Mouse (Mus musculus): Measurements from ENCODE around the gene Lrrc8c. TPM values are rescaled to one million over a fixed set of nuclear protein-coding genes. Genes with fewer than 3 reads are reported as not detected.

Gene Lrrc8c
- polyA plus RNA-seq, 1 experiment from 2014 or later = 12.8 TPM

DNA sequence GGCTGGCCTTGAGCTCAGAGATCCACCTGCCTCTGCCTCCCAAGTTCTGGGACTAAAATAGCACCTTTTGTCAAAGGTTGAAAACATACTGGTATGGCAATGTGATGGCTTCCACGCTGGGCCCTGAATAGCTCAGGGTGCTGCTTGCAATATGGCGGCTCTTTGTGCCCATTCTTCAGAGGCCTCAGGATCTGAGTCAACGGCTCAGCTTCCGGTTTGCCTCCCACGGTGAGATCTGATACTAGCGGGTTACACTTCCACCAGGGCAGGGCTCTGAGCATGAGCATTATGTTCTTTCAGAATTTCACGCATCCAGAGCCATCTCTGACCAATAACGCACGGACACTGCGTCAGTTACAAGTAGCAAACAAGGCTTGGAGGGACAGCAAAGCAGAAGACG, 120.2 kb downstream of the Lrrc8c start:
- no peak overlapping the region for H3K4me2 ChIP-seq
- no peak overlapping the region for H3K4me3 ChIP-seq (ENCODE audit: low read depth, low read length)
- ATAC-seq (ENCODE audit: low FRiP score) (no peak), DNase-seq (ENCODE audit: low spot score, missing footprints) (no peak)
- H3K36me3 ChIP-seq (ENCODE audit: control insufficient read depth, insufficient read depth, low read length) = no peaks in the 10 kb centered on the region
- no peak overlapping the region for H3K9ac ChIP-seq (ENCODE audit: low read length)
- H3K4me1 ChIP-seq (ENCODE audit: control insufficient read depth, insufficient read depth, low read length) = no peaks in the 10 kb centered on the region
- no peaks in the 10 kb centered on the region for H3K9me3 ChIP-seq (ENCODE audit: control insufficient read depth, low read length)
- H3K27ac ChIP-seq (ENCODE audit: low read depth, low read length) = no peak overlapping the region
- no peaks in the 10 kb centered on the region for H3K27me3 ChIP-seq (ENCODE audit: control insufficient read depth, insufficient read depth, low read length)
- 93% methylated on average over 11 of the region's 11 CpGs for WGBS

DNA sequence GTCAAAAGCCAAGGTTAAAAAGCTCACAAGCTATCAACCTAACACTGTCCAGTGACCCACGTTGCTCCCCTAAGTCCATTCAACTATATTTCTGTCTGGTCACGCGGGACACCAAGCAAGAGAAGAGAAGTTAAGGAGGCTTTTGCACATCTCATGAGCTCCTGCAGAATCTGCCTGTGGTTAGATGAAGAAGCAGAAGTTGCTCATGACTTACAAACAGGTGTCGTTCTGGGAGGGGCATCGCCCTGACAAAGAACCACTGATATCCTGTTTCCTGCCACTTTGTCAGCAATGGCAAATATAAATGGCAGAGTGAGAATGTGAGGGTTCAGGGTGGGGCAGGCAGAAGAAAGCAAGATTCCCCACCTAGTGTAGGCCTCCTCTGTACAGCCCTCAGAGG, 123.3 kb downstream of the Lrrc8c start:
- no peak overlapping the region for H3K4me3 ChIP-seq (ENCODE audit: low read depth, low read length)
- H3K4me1 ChIP-seq (ENCODE audit: control insufficient read depth, insufficient read depth, low read length) = no peaks in the 10 kb centered on the region
- 87% methylated on average over 5 of the region's 5 CpGs for WGBS
- H3K36me3 ChIP-seq (ENCODE audit: control insufficient read depth, insufficient read depth, low read length) = no peaks in the 10 kb centered on the region
- no peak overlapping the region for H3K9ac ChIP-seq (ENCODE audit: low read length)
- no peak overlapping the region for H3K27ac ChIP-seq (ENCODE audit: low read depth, low read length)
- ATAC-seq (ENCODE audit: low FRiP score) = no peak
- H3K27me3 ChIP-seq (ENCODE audit: control insufficient read depth, insufficient read depth, low read length) = no peaks in the 10 kb centered on the region
- no peaks in the 10 kb centered on the region for H3K9me3 ChIP-seq (ENCODE audit: control insufficient read depth, low read length)
- no peak overlapping the region for H3K4me2 ChIP-seq
- DNase-seq (ENCODE audit: low spot score, missing footprints) = no peak

DNA sequence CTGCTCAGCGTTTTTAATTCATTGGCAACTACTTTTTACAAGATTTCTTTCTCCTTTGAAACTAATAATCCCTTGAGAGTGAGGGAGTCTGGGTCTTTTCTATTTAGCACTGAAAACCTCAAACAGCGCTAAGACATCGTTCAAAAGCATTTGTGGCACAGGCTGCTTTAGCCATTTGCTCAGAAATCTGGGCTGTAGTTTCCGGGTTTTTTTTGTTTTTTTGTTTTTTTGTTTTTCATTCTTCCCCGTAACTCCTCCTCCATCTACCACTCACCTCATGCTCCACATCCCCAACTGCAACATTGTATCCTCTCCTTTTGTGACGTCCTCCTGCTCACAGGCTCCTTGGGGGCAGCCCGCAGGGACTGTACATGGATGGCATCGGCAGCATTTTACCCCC, 124.1 kb downstream of the Lrrc8c start:
- DNase-seq (ENCODE audit: low spot score, missing footprints) (no peak), ATAC-seq (ENCODE audit: low FRiP score) (no peak)
- H3K36me3 ChIP-seq (ENCODE audit: control insufficient read depth, insufficient read depth, low read length) = no peaks in the 10 kb centered on the region
- H3K4me2 ChIP-seq = no peak overlapping the region
- no peak overlapping the region for H3K4me3 ChIP-seq (ENCODE audit: low read depth, low read length)
- 80% methylated on average over 8 of the region's 8 CpGs for WGBS
- H3K27me3 ChIP-seq (ENCODE audit: control insufficient read depth, insufficient read depth, low read length) = no peaks in the 10 kb centered on the region
- H3K27ac ChIP-seq (ENCODE audit: low read depth, low read length) = no peak overlapping the region
- H3K4me1 ChIP-seq (ENCODE audit: control insufficient read depth, insufficient read depth, low read length) = no peaks in the 10 kb centered on the region
- no peak overlapping the region for H3K9ac ChIP-seq (ENCODE audit: low read length)
- no peaks in the 10 kb centered on the region for H3K9me3 ChIP-seq (ENCODE audit: control insufficient read depth, low read length)

DNA sequence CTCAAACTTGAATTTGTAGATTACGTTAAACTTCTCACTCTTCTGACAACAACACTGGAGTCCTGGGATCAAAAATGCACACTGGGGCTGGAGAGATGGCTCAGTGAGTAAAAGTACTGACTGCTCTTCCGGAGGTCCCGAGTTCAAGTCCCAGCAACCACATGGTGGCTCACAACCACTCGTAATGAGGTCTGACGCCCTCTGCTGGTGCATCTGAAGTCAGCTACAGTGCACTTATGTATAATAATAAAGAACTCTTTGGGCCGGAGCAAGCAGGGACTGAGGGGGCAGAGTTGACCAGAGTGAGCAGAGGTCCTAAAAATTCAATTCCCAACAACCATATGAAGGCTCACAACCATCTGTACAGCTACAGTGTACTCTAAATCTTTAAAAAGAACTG, 125.0 kb downstream of the Lrrc8c start:
- H3K9me3 ChIP-seq (ENCODE audit: control insufficient read depth, low read length) = no peaks in the 10 kb centered on the region
- no peak overlapping the region for H3K9ac ChIP-seq (ENCODE audit: low read length)
- no peak for DNase-seq (ENCODE audit: low spot score, missing footprints)
- H3K4me1 ChIP-seq (ENCODE audit: control insufficient read depth, insufficient read depth, low read length) = no peaks in the 10 kb centered on the region
- no peak for ATAC-seq (ENCODE audit: low FRiP score)
- no peaks in the 10 kb centered on the region for H3K36me3 ChIP-seq (ENCODE audit: control insufficient read depth, insufficient read depth, low read length)
- H3K27ac ChIP-seq (ENCODE audit: low read depth, low read length) = no peak overlapping the region
- 87% methylated on average over 6 of the region's 6 CpGs for WGBS
- H3K27me3 ChIP-seq (ENCODE audit: control insufficient read depth, insufficient read depth, low read length) = no peaks in the 10 kb centered on the region
- H3K4me2 ChIP-seq = no peak overlapping the region
- H3K4me3 ChIP-seq (ENCODE audit: low read depth, low read length) = no peak overlapping the region

DNA sequence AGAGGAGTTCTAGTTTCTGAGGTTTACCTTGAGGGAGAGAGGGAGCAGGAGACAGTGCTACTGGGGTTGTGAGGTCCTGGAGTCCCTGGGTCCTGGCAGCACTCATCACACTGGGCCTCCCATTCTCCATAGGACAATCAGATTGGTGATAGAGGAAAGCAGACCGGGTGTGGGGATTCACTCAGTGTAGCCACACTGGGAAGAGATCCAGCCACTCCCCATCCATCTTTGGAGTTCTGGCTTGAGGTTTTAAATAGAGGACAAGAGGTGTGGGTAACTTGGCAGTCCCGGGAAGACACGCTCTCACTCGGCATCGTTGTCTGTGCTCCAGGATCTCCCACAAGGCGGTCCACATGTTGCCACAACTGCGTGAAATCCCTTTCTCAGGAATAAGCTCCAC, 127.9 kb downstream of the Lrrc8c start:
- Histone ChIP-seq H3K4me1 (ENCODE audit: control insufficient read depth, insufficient read depth, low read length) (no peaks in the 10 kb centered on the region), H3K9me3 (ENCODE audit: control insufficient read depth, low read length) (no peaks in the 10 kb centered on the region), H3K27me3 (ENCODE audit: control insufficient read depth, insufficient read depth, low read length) (no peaks in the 10 kb centered on the region), H3K4me2 (no peak overlapping the region), H3K4me3 (ENCODE audit: low read depth, low read length) (no peak overlapping the region), H3K36me3 (ENCODE audit: control insufficient read depth, insufficient read depth, low read length) (no peaks in the 10 kb centered on the region), H3K27ac (ENCODE audit: low read depth, low read length) (no peak overlapping the region), H3K9ac (ENCODE audit: low read length) (no peak overlapping the region)
- DNase-seq (ENCODE audit: low spot score, missing footprints) (no peak), ATAC-seq (ENCODE audit: low FRiP score) (no peak)
- WGBS = 90% methylated on average over 7 of the region's 7 CpGs

DNA sequence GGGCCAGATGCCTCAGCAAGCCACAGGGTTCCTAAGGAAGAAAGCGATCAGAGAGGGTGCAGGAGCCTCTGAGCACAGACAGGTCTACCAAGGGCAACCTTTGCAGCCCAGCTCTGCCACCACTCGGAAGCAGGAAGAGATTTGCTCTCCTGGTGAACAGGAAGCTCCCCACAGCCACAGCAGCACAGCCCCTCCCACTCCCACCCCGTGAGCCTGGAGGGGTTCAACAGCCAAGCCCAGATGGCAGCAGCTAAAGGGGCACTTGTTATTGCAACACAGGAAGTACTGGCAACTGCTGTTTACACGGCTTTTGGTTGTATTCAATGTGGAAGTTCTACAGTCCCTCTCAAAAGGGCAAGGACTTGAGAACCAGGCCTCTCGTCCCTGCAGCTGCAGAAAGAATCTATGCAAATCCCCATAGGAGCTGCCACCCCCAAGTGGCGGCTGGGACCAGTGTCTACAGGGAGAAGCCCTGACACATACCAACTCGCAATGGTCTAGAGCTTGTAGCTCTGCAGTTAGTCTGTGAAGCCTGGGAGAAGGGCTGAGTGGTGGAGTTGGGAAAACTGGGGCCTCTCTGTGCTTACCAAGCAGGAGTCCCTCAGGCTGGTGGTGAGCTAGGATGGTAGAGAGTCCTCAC, 129.6 kb downstream of the Lrrc8c start:
- ATAC-seq (ENCODE audit: low FRiP score) (no peak), DNase-seq (ENCODE audit: low spot score, missing footprints) (no peak)
- Histone ChIP-seq H3K27me3 (ENCODE audit: control insufficient read depth, insufficient read depth, low read length) (no peaks in the 10 kb centered on the region), H3K9me3 (ENCODE audit: control insufficient read depth, low read length) (no peaks in the 10 kb centered on the region), H3K36me3 (ENCODE audit: control insufficient read depth, insufficient read depth, low read length) (no peaks in the 10 kb centered on the region), H3K27ac (ENCODE audit: low read depth, low read length) (no peak overlapping the region), H3K4me1 (ENCODE audit: control insufficient read depth, insufficient read depth, low read length) (no peaks in the 10 kb centered on the region), H3K9ac (ENCODE audit: low read length) (no peak overlapping the region), H3K4me3 (ENCODE audit: low read depth, low read length) (no peak overlapping the region), H3K4me2 (no peak overlapping the region)
- 51% methylated on average over 7 of the region's 7 CpGs for WGBS

DNA sequence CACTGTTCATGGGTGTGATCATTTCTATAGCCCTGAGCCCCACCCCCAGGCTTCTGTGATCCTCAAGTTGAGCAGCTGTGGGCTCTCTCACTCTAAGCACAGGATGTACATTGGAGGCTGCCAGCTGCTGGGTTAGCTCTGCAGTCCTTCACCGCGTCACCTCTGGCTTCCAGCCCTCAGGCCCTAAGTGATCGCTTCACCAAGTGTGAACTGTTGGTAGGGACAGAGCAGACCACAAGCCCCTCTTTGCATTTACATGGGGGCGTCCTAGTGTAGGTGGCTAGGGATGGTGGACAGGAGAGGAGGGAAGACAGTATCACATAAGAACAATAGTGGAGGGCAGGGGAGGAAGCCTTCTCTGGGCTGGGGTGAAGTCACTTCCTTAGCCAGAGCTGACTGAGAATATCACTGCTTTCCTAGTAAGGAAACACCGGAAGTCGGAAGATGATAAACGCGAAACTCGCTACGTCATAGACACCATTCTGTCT, 130.4 kb downstream of the Lrrc8c start:
- Histone ChIP-seq H3K9me3 (ENCODE audit: control insufficient read depth, low read length) (no peaks in the 10 kb centered on the region), H3K27ac (ENCODE audit: low read depth, low read length) (no peak overlapping the region), H3K4me3 (ENCODE audit: low read depth, low read length) (no peak overlapping the region), H3K4me2 (no peak overlapping the region), H3K4me1 (ENCODE audit: control insufficient read depth, insufficient read depth, low read length) (no peaks in the 10 kb centered on the region), H3K27me3 (ENCODE audit: control insufficient read depth, insufficient read depth, low read length) (no peaks in the 10 kb centered on the region), H3K36me3 (ENCODE audit: control insufficient read depth, insufficient read depth, low read length) (no peaks in the 10 kb centered on the region), H3K9ac (ENCODE audit: low read length) (no peak overlapping the region)
- DNase-seq (ENCODE audit: low spot score, missing footprints) (no peak), ATAC-seq (ENCODE audit: low FRiP score) (no peak)
- WGBS = 92% methylated on average over 10 of the region's 10 CpGs

DNA sequence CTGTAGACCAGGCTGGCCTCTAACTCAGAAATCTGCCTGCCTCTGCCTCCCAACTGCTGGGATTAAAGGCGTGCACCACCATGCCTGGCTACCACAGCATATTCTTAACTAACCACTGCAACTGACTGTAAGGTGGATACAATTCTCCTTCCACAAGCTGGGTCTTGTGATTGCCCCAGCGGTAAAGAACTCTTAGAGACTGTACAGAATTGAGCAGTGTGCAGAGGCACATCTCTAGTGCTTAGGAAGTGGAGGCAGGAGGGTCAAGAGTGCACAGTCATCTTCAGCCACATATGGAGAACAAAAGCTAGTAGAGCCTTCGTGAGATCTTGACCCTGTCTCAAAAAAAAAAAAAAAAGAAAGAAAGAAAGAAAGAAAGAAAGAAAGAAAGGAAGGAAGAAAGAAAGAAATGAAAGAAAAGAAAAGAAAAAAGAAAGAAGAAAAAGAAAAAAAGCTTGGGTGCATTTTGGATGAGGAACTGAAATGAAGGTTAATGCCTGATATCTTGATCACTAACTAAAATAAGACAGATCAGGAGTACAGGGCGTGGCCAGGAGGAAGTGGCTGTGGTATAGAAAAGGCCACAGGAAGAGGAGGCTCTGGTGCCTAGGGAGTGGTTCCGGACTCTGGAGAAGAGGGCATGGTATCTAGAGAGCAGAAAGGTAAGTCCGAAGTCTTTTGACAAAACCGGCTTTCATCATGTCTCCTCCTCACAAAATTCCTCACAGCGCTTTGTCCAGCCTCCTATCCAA, 131.7 kb downstream of the Lrrc8c start:
- no peak for ATAC-seq (ENCODE audit: low FRiP score)
- Histone ChIP-seq H3K4me1 (ENCODE audit: control insufficient read depth, insufficient read depth, low read length) (no peaks in the 10 kb centered on the region), H3K27ac (ENCODE audit: low read depth, low read length) (no peak overlapping the region), H3K9me3 (ENCODE audit: control insufficient read depth, low read length) (no peaks in the 10 kb centered on the region), H3K4me2 (no peak overlapping the region), H3K9ac (ENCODE audit: low read length) (no peak overlapping the region), H3K27me3 (ENCODE audit: control insufficient read depth, insufficient read depth, low read length) (no peaks in the 10 kb centered on the region), H3K36me3 (ENCODE audit: control insufficient read depth, insufficient read depth, low read length) (no peaks in the 10 kb centered on the region), H3K4me3 (ENCODE audit: low read depth, low read length) (no peak overlapping the region)
- 89% methylated on average over 8 of the region's 8 CpGs for WGBS
- DNase-seq (ENCODE audit: low spot score, missing footprints) = no peak

DNA sequence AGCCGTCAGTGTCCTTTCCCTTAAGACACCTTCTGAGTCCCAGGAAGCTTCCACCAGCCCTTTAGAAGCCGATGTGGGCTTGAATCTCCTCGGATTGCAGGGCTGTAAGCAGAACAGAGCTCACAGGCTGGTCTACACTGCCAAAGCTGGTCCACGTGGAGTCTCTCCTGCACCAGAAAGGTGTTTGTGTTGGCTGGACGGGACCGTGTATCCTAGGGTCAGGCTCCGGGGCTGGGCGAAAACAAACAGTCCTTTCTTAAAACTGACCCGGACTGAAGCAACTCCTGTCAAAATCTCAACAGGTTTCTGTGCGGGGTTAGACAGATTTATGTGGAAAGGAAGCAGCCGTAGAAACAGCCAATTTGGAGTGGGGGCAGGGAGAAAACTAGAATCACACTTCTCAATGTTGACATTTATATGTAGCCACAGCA, 132.4 kb downstream of the Lrrc8c start:
- no peak overlapping the region for H3K9ac ChIP-seq (ENCODE audit: low read length)
- no peak for ATAC-seq (ENCODE audit: low FRiP score)
- no peaks in the 10 kb centered on the region for H3K4me1 ChIP-seq (ENCODE audit: control insufficient read depth, insufficient read depth, low read length)
- H3K9me3 ChIP-seq (ENCODE audit: control insufficient read depth, low read length) = no peaks in the 10 kb centered on the region
- H3K36me3 ChIP-seq (ENCODE audit: control insufficient read depth, insufficient read depth, low read length) = no peaks in the 10 kb centered on the region
- H3K4me2 ChIP-seq = no peak overlapping the region
- no peak overlapping the region for H3K27ac ChIP-seq (ENCODE audit: low read depth, low read length)
- 82% methylated on average over 11 of the region's 11 CpGs for WGBS
- DNase-seq (ENCODE audit: low spot score, missing footprints) = no peak
- no peak overlapping the region for H3K4me3 ChIP-seq (ENCODE audit: low read depth, low read length)
- no peaks in the 10 kb centered on the region for H3K27me3 ChIP-seq (ENCODE audit: control insufficient read depth, insufficient read depth, low read length)
